Mouse (Mus musculus) liver, postnatal 0 days (tissue): ENCODE measurements around the gene Pcmt1.

Source experiments
- CTCF ChIP-seq: sonication (generic); IDR thresholded peaks from 2 replicates; pipeline ENCODE4 v1.5.1; 2016; ENCODE audit warnings: antibody characterized with exemption, low read depth
- EP300 ChIP-seq: IDR thresholded peaks from 2 replicates; pipeline ENCODE4 v1.6.1; 2016; ENCODE audit warnings: antibody characterized with exemption, low read depth, mild to moderate bottlenecking

DNA sequence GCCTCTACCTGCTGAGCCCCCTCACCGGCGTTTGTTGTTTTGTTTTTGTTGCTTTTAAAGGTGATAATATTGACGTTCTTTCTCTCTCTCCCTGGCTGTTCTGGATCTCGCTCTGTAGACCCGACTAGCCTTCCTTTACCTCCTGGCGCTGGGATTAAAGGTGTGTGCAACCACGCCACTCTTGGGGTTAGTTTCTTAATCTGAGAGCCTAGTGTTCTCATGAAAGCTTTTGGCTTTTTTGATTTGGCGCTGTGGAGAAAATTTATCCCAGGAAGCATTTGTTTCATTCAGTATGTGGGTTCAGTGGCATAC lies 45.5 kb upstream of the Pcmt1 start:
- TF ChIP-seq CTCF: no peak
- no peak for TF ChIP-seq EP300
